Mouse (Mus musculus): ENCODE results near the gene Nfkb2.

DNA sequence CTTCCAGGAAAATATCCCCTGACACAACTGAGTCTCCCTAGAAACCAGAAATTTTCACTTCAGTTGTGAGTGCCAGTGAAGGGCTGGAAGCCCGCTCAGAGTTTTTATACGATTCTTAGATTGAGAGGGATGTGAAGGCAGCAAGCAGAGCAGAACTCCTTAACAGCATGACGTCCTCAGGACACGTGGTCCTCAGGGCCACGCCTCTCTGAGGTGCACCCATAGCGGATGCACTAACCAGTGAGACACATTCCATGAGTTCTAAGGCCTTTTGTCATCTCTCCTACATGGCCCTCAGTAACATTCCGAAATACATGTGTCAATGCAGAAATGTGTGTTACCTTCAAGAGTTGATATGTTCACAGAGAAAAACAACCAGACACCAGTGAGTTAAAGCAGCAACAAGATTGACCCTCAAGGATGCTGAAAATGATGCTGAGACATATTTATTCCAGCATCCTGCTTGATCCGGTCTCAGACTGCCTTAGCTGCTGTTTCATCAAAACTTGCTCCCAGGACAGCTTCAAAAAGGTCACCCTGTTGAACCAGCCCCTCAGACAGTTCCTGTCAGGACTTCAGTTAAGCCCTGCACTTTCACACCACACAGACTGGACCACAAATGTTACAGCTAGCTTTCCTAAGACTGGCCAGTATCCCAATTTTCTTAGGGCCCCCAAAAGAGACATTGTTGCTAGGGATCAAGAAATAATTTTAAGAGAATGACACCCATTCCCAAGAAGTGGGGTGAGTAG, 3.6 kb upstream of the Nfkb2 start:
- TF ChIP-seq CTCF (IDR thresholded peaks at IDR 0.05; ENCODE audit: low read depth, low read length) (no peak), POLR2A (IDR thresholded peaks at IDR 0.05; ENCODE audit: insufficient read depth, low read length) (no peak), EP300 (IDR thresholded peaks at IDR 0.05; ENCODE audit: insufficient read depth, low read depth, low read length) (no peak)
